In genomic region chr7:116103091-116103490, GRCm38 (mm10) we compare ENCODE assay signal across 30 mouse cellular contexts.
"Had no signal": no experiment of that assay in that cellular context is flagged by ENCODE, and none has a peak within 500 bp of the region (broad histone marks: within the 10 kb centered on the region; RNA-seq: fewer than 3 reads in every experiment).

No protein-coding gene starts in this region.

- H3K27me3 ChIP-seq: heart, embryonic 12.5 days; heart, embryonic 13.5 days; heart, embryonic 15.5 days; hindbrain, embryonic 12.5 days; hindbrain, embryonic 13.5 days; hindbrain, embryonic 15.5 days; intestine, embryonic 15.5 days; kidney, embryonic 15.5 days had no signal

- DNase-seq: heart, postnatal 10 days; heart, postnatal 14 days; heart, postnatal 36 days; heart, postnatal 4 days; kidney, adult 11 months; kidney, adult 18-20 months; kidney, adult 2 months; kidney, adult 8-10 months; kidney, adult 9 months; kidney, postnatal 10 days; kidney, postnatal 14 days; kidney, postnatal 25 days; kidney, postnatal 36 days; kidney, postnatal 4 days; layer of hippocampus, adult 9-11 months; layer of hippocampus, postnatal 36 days had no signal

- H3K4me3 ChIP-seq: heart, embryonic 12.5 days; heart, embryonic 13.5 days; heart, embryonic 15.5 days; hindbrain, embryonic 10.5 days; hindbrain, embryonic 12.5 days; hindbrain, embryonic 13.5 days; hindbrain, embryonic 15.5 days; intestine, embryonic 15.5 days; kidney, embryonic 15.5 days; layer of hippocampus, adult 2 months; left cerebral cortex, adult 2 months had no signal

- H3K9ac ChIP-seq: heart, embryonic 12.5 days; heart, embryonic 13.5 days; heart, embryonic 15.5 days; hindbrain, embryonic 12.5 days; hindbrain, embryonic 13.5 days; hindbrain, embryonic 14.5 days; hindbrain, embryonic 15.5 days; intestine, embryonic 15.5 days; kidney, embryonic 15.5 days had no signal

- H3K4me1 ChIP-seq: hindbrain, embryonic 10.5 days; intestine, embryonic 15.5 days had no signal

- H3K27ac ChIP-seq: heart, embryonic 13.5 days; heart, embryonic 15.5 days; hindbrain, embryonic 10.5 days; hindbrain, embryonic 12.5 days; hindbrain, embryonic 13.5 days; hindbrain, embryonic 14.5 days; hindbrain, embryonic 15.5 days; hindbrain, postnatal 0 days; intestine, embryonic 15.5 days; kidney, embryonic 15.5 days; kidney, postnatal 0 days; layer of hippocampus, adult 2 months; left cerebral cortex, adult 2 months had no signal
